Mouse (Mus musculus): Measurements from ENCODE around the gene Dmrtc2.
A peak's percentile ranks its signal among the peaks of the same experiment; 100 is the strongest.

Dmrtc2 gene

GRCm38 (mm10) chr7:24902264-24902629 is 32.4 kb downstream of the Dmrtc2 start:
- DNase-seq (ENCODE audit: low read depth): no peak

GRCm38 (mm10) chr7:24902630-24903443 is 33.0 kb downstream of the Dmrtc2 start, which contains the start of gene Arhgef1:
Gene Arhgef1, plus strand, starts transcription at chr7:24902912.
- no peak for DNase-seq (ENCODE audit: low read depth)

DNA sequence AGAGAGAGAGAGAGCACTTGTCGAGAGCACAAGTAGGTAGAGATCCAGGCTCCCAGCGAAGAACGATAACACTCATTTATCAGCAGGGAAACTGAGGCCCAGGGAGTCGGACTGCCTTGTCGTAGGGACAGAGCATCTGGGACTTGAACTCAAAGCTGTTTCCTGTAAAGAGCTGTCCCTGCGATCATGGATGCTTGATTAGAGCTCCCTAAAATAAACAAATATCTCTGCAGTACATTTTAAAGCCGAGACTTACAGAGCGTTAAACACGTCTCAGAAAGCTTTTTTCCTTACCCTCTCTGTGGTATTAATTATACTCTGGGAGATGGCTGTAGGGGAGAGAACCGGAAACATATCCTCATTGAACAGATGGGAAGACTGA is 33.6 kb downstream of the Dmrtc2 start:
- no peak for DNase-seq (ENCODE audit: low read depth)

- DNase-seq (ENCODE audit: low read depth): peak; percentile 96
These were observed 34.2 kb downstream of the Dmrtc2 start for GRCm38 (mm10) chr7:24904070-24904483.

GRCm38 (mm10) chr7:24904936-24905335 is 35.1 kb downstream of the Dmrtc2 start:
- DNase-seq (ENCODE audit: low read depth): no peak

GRCm38 (mm10) chr7:24906551-24906950 is 36.7 kb downstream of the Dmrtc2 start:
- DNase-seq (ENCODE audit: low read depth): no peak

GRCm38 (mm10) chr7:24907211-24907748 is 37.4 kb downstream of the Dmrtc2 start:
- DNase-seq (ENCODE audit: low read depth): no peak

DNA sequence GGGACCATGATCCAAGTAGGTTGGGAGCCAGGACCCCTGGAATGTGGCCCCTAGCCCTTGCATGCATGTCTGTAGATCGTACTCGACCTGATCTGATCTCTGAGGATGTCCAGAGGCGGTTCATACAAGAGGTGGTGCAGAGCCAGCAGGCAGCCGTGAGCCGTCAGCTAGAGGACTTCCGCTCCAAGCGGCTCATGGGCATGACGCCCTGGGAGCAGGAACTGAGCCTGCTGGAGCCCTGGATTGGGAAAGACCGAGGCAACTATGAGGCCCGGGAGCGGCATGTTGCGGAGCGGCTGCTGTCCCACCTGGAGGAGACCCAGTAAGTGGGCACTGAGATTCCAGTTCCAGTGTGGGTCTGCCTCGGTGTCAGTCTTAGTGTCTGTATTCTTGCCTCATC is 42.6 kb downstream of the Dmrtc2 start:
- no peak for DNase-seq (ENCODE audit: low read depth)

GRCm38 (mm10) chr7:24918763-24919323 is 49.0 kb downstream of the Dmrtc2 start:
- no peak for DNase-seq (ENCODE audit: low read depth)

DNA sequence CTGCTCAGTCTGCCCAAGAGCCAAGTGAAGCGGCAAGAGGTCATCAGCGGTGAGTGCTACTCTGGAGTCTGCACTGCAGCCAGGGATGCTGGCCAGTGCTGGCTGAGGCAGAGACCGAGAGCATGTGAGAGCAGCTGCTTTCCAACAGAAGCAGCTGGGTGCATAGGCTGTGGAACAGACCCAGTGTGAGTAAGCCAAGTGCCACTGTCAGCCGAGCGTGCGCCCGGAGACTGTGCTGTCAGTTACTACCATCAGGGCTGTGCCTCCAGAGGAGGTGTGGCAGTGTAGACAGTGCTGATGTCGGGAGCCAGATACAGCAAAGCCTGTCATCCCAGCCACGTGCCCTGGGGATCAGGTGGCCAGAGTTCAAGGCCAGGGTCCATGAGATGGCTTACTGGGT is 49.9 kb downstream of the Dmrtc2 start:
- no peak for DNase-seq (ENCODE audit: low read depth)
